Mouse (Mus musculus) heart, adult 2 months (tissue): Measurements from ENCODE around the gene Sfmbt1.

Experiments
- CTCF ChIP-seq: fragments of 200-600 bp; IDR thresholded peaks from 2 replicates; pipeline ENCODE4 v1.8.1; 2022; ENCODE audit warnings: antibody characterized with exemption, mild to moderate bottlenecking, moderate library complexity
- EP300 ChIP-seq: fragments of 200-500 bp; IDR thresholded peaks from 2 replicates; pipeline ENCODE4 v1.6.1; 2011; ENCODE audit warnings: low read depth, low read length, control low read depth; ENCODE audit not compliant: insufficient read depth

- TF ChIP-seq CTCF (no peak), EP300 (no peak)
Measured at GRCm38 (mm10) chr14:30837416-30837996, 122.9 kb downstream of the Sfmbt1 start.
